Mouse (Mus musculus): ENCODE data around the gene Ltbp1. TPM values are rescaled to one million over a fixed set of nuclear protein-coding genes. Genes with fewer than 3 reads are reported as not detected.

Ltbp1 gene
- total RNA-seq, 1 experiment from 2014 or later, result 11.0 TPM

GRCm38 (mm10) chr17:75441260-75441830 is 436.0 kb downstream of the Ltbp1 start:
- DNase-seq, result no peak
